Mouse (Mus musculus) thymus, adult 2 months (tissue): ENCODE data around the gene 2310022B05Rik.

Experiments
- CTCF ChIP-seq: fragments of 200-500 bp; IDR thresholded peaks from 2 replicates; pipeline ENCODE4 v1.5.1; 2012; ENCODE audit warnings: mild to moderate bottlenecking, control low read depth, low read length, moderate library complexity, borderline replicate concordance; ENCODE audit not compliant: control insufficient read depth, poor library complexity, insufficient read depth; ENCODE audit errors: extremely low read depth
- POLR2A ChIP-seq: fragments of 200-500 bp; IDR thresholded peaks from 2 replicates; pipeline ENCODE4 v1.6.1; 2012; ENCODE audit warnings: mild to moderate bottlenecking, low read length, control low read depth, moderate library complexity; ENCODE audit not compliant: control insufficient read depth, poor library complexity, insufficient read depth; ENCODE audit errors: extremely low read depth

GRCm38 (mm10) chr8:124648311-124648710 lies 14.9 kb downstream of the 2310022B05Rik start:
- TF ChIP-seq CTCF (no peak), POLR2A (no peak)
